Mouse (Mus musculus) midbrain, postnatal 0 days (tissue): ENCODE measurements around the gene Hrg. TPM values are rescaled to one million over a fixed set of nuclear protein-coding genes. Genes with fewer than 3 reads are reported as not detected.

Experiments used
- ATAC-seq: fragments of 200-750 bp; cut with Nextera tagmentation; 2 replicates; pipeline ENCODE4 v1.8.0; 2017; ENCODE audit warnings: moderate number of reproducible peaks, mild to moderate bottlenecking, moderate TSS enrichment, moderate library complexity; ENCODE audit not compliant: low FRiP score
- DNase-seq: peaks from one replicate; pipeline ENCODE4 v3.0.0-alpha.2; 2015; ENCODE audit warnings: low spot score
- H3K27ac ChIP-seq: fragments of 300-500 bp; sonication (generic); 2 replicates; pipeline ENCODE4 v1.5.1; 2014; ENCODE audit warnings: low read depth, mild to moderate bottlenecking, low read length, mixed read lengths
- H3K27me3 ChIP-seq: fragments of 300-500 bp; sonication (generic); 2 replicates; pipeline ENCODE4 v1.6.1; 2014; ENCODE audit warnings: low read length, control low read depth, mixed read lengths; ENCODE audit not compliant: insufficient read depth
- H3K36me3 ChIP-seq: fragments of 300-500 bp; sonication (generic); 2 replicates; pipeline ENCODE4 v1.6.1; 2014; ENCODE audit warnings: low read length, control low read depth, mixed read lengths; ENCODE audit not compliant: insufficient read depth
- H3K4me1 ChIP-seq: fragments of 300-500 bp; sonication (generic); 2 replicates; pipeline ENCODE4 v1.6.1; 2014; ENCODE audit warnings: mild to moderate bottlenecking, control low read depth, antibody characterized with exemption, low read length, mixed read lengths; ENCODE audit not compliant: insufficient read depth
- H3K4me2 ChIP-seq: fragments of 300-500 bp; sonication (generic); 2 replicates; pipeline ENCODE4 v1.6.1; 2014; ENCODE audit warnings: low read depth, mild to moderate bottlenecking, low read length, mixed read lengths; ENCODE audit not compliant: poor library complexity, severe bottlenecking
- H3K4me3 ChIP-seq: fragments of 300-500 bp; sonication (generic); 2 replicates; pipeline ENCODE4 v1.5.1; 2014; ENCODE audit warnings: low read depth, mild to moderate bottlenecking, low read length, moderate library complexity
- H3K9ac ChIP-seq: fragments of 300-500 bp; sonication (generic); replicated peaks from 2 replicates; pipeline ENCODE4 v1.6.1; 2014; ENCODE audit warnings: mild to moderate bottlenecking, low read length, moderate library complexity, mixed read lengths; ENCODE audit not compliant: poor library complexity, severe bottlenecking
- H3K9me3 ChIP-seq: fragments of 300-500 bp; sonication (generic); 2 replicates; pipeline ENCODE4 v1.6.1; 2016; ENCODE audit warnings: low read length, control low read depth
- CTCF ChIP-seq: IDR thresholded peaks from 2 replicates; pipeline ENCODE4 v1.5.1; 2016; ENCODE audit warnings: antibody characterized with exemption, mild to moderate bottlenecking
- WGBS: fragments of 180-500 bp; shearing (Covaris S2); extraction: QIAGEN DNeasy Blood & Tissue Kit; methylation state at CpG from one replicate; pipeline ENCODE4 v1.1.7; 2014; 5-methylcytosine and 5-hydroxymethylcytosine counted together
- polyA plus RNA-seq: library from polyadenylated mRNA; unstranded; fragments of >200 nt; fragmentation: Nextera tagmentation; extraction: Ambion mirVana; gene quantifications from 2 replicates; pipeline ENCODE4 v1.2.1, GENCODE M21; 2015
- total RNA-seq: library from RNA; depleted of rRNA; stranded (reverse); fragments of >200 nt; gene quantifications from 2 replicates; pipeline ENCODE4 v1.2.3, GENCODE M21; 2014; rRNA removed

The Hrg gene
- total RNA-seq (not detected in 2 replicates), polyA plus RNA-seq (not detected in 2 replicates)

- ATAC-seq (no peak), DNase-seq (no peak)
- no peak for TF ChIP-seq CTCF
- 95% methylated on average over 6 of the region's 6 CpGs for WGBS
- no peaks in the 10 kb centered on the region for H3K36me3 ChIP-seq
- H3K9me3 ChIP-seq, result no peaks in the 10 kb centered on the region
- H3K4me3 ChIP-seq, result no peak within 1 kb of the TSS
- no peak within 1 kb of the TSS for H3K9ac ChIP-seq
- no peak within 1 kb of the TSS for H3K4me2 ChIP-seq
- H3K27ac ChIP-seq, result no peak within 1 kb of the TSS
- H3K4me1 ChIP-seq, result no peaks in the 10 kb centered on the region
- no peaks in the 10 kb centered on the region for H3K27me3 ChIP-seq
Observed at GRCm38 (mm10) chr16:22950840-22951395, at the start of gene Hrg. TSS of gene Hrg (plus strand) at chr16:22951072.

GRCm38 (mm10) chr16:22901326-22901725, 49.5 kb upstream of the Hrg start:
- DNase-seq (no peak), ATAC-seq (no peak)
- WGBS, result 92% methylated on average over 3 of the region's 3 CpGs
- no peak overlapping the region for H3K27ac ChIP-seq
- H3K36me3 ChIP-seq, result no peaks in the 10 kb centered on the region
- H3K4me3 ChIP-seq, result no peak overlapping the region
- H3K4me2 ChIP-seq, result no peak overlapping the region
- H3K9ac ChIP-seq, result no peak overlapping the region
- H3K4me1 ChIP-seq, result no peaks in the 10 kb centered on the region
- no peaks in the 10 kb centered on the region for H3K9me3 ChIP-seq
- TF ChIP-seq CTCF, result no peak
- H3K27me3 ChIP-seq, result no peaks in the 10 kb centered on the region

- Histone ChIP-seq H3K4me1 (no peaks in the 10 kb centered on the region), H3K9ac (no peak overlapping the region), H3K4me2 (no peak overlapping the region), H3K9me3 (no peaks in the 10 kb centered on the region), H3K4me3 (no peak overlapping the region), H3K36me3 (no peaks in the 10 kb centered on the region), H3K27ac (no peak overlapping the region), H3K27me3 (no peaks in the 10 kb centered on the region)
- no peak for ATAC-seq
- DNase-seq, result no peak
- TF ChIP-seq CTCF, result no peak
- WGBS, result 95% methylated on average over 6 of the region's 6 CpGs
Observed at GRCm38 (mm10) chr16:22909290-22909689, 41.6 kb upstream of the Hrg start.

GRCm38 (mm10) chr16:22911986-22912385, 38.9 kb upstream of the Hrg start:
- WGBS, result 90% methylated on average over 3 of the region's 3 CpGs
- no peak overlapping the region for H3K27ac ChIP-seq
- no peak for TF ChIP-seq CTCF

GRCm38 (mm10) chr16:22912886-22913285, 38.0 kb upstream of the Hrg start:
- H3K4me2 ChIP-seq, result no peak overlapping the region
- 84% methylated on average over 6 of the region's 6 CpGs for WGBS
- H3K9ac ChIP-seq, result no peak overlapping the region
- H3K27ac ChIP-seq, result no peak overlapping the region
- H3K4me3 ChIP-seq, result no peak overlapping the region
- no peaks in the 10 kb centered on the region for H3K4me1 ChIP-seq
- ATAC-seq, result no peak
- TF ChIP-seq CTCF, result no peak
- H3K9me3 ChIP-seq, result no peaks in the 10 kb centered on the region
- no peaks in the 10 kb centered on the region for H3K36me3 ChIP-seq
- H3K27me3 ChIP-seq, result no peaks in the 10 kb centered on the region
- no peak for DNase-seq

More at GRCm38 (mm10) chr16:22911986-22912385, 38.9 kb upstream of the Hrg start:
- Histone ChIP-seq H3K9ac (no peak overlapping the region), H3K4me1 (no peaks in the 10 kb centered on the region), H3K9me3 (no peaks in the 10 kb centered on the region), H3K4me2 (no peak overlapping the region), H3K36me3 (no peaks in the 10 kb centered on the region), H3K4me3 (no peak overlapping the region), H3K27me3 (no peaks in the 10 kb centered on the region)
- no peak for ATAC-seq
- DNase-seq, result no peak

GRCm38 (mm10) chr16:22914276-22914675, 36.6 kb upstream of the Hrg start:
- Histone ChIP-seq H3K4me1 (no peaks in the 10 kb centered on the region), H3K27me3 (no peaks in the 10 kb centered on the region), H3K4me3 (no peak overlapping the region), H3K4me2 (no peak overlapping the region), H3K36me3 (no peaks in the 10 kb centered on the region), H3K27ac (no peak overlapping the region), H3K9ac (no peak overlapping the region), H3K9me3 (no peaks in the 10 kb centered on the region)
- DNase-seq, result no peak
- no peak for ATAC-seq
- TF ChIP-seq CTCF, result no peak
